Comparison of ENCODE assay signal across 20 mouse cellular contexts in genomic region chr17:47730633-47731575, GRCm38 (mm10). TPM values are rescaled to one million over a fixed set of nuclear protein-coding genes. Genes with fewer than 3 reads are reported as not detected.
DNase-seq lines count a peak whose midpoint lies in the region; ATAC-seq and TF ChIP-seq lines count a peak whose summit lies in the region.
"Had no signal": no experiment of that assay in that cellular context is flagged by ENCODE, and none has a peak within 500 bp of the region (broad histone marks: within the 10 kb centered on the region; RNA-seq: fewer than 3 reads in every experiment).

No protein-coding gene starts in this region.

- peak; percentile 47 for TF ChIP-seq CTCF in kidney, postnatal 0 days (IDR thresholded peaks at IDR 0.05; ENCODE audit: low read depth)
- no peak for TF ChIP-seq CTCF in kidney, adult 2 months (conservative IDR thresholded peaks at IDR 0.05; ENCODE audit: insufficient read depth, insufficient read length, low read depth, low read length)
- peak; percentile 69 for TF ChIP-seq CTCF in E14TG2a.4 (conservative IDR thresholded peaks at IDR 0.05; ENCODE audit: low read length)

- WGBS in kidney, postnatal 0 days: 44% methylated on average over 24 of the region's 24 CpGs
- WGBS in kidney, adult 2 months: 51% methylated on average over 24 of the region's 24 CpGs
- WGBS in lung, embryonic 16.5 days: 44% methylated on average over 24 of the region's 24 CpGs

- peak; percentile 27 for DNase-seq in embryo, embryonic 10.5 days (ENCODE audit: low spot score)
- no peak for DNase-seq in embryo, embryonic 11 days
- peak; percentile 61 for DNase-seq in kidney, postnatal 0 days (ENCODE audit: low spot score)
- no peak for DNase-seq in kidney, adult 2 months
- DNase-seq in adrenal gland, postnatal 4 days (ENCODE audit: low spot score in 2 of 2): no peak
- DNase-seq: cerebellum, adult 8-10 months; heart, postnatal 14 days; kidney, adult 11 months; right cerebral cortex, postnatal 14 days; thymus, postnatal 25 days had no signal

- no peak overlapping the region for H3K4me2 ChIP-seq in kidney, postnatal 0 days (ENCODE audit: low read length)
- H3K4me2 ChIP-seq in lung, embryonic 16.5 days (ENCODE audit: low read depth, low read length): no peak overlapping the region

- H3K27me3 ChIP-seq in kidney, postnatal 0 days (ENCODE audit: insufficient read depth, low read length): no peaks in the 10 kb centered on the region
- no peaks in the 10 kb centered on the region for H3K27me3 ChIP-seq in kidney, adult 2 months (replicated peaks; ENCODE audit: control insufficient read depth, insufficient read depth, low read length)
- peaks cover 28% of the 10 kb centered on the region for H3K27me3 ChIP-seq in E14TG2a.4 (ENCODE audit: insufficient read depth, low read length)
- H3K27me3 ChIP-seq in lung, embryonic 16.5 days (ENCODE audit: control insufficient read depth, insufficient read depth, low read depth, low read length): no peaks in the 10 kb centered on the region

- ATAC-seq in kidney, postnatal 0 days (replicated peaks; ENCODE audit: low FRiP score, low read depth): peak; percentile 60
- ATAC-seq in lung, embryonic 16.5 days (ENCODE audit: low read depth): peak; percentile 56; the same call in 1 of the 2 replicates
- no peak for ATAC-seq in frontal cortex, adult (ENCODE audit: low TSS enrichment)
- ATAC-seq: activated CD4-positive, CD25-positive, alpha-beta regulatory T cell, adult 4 months had no signal

- no peak for TF ChIP-seq POLR2A in kidney, adult 2 months (IDR thresholded peaks at IDR 0.05; ENCODE audit: low read depth, low read length)

- no peak overlapping the region for H3K27ac ChIP-seq in kidney, postnatal 0 days
- H3K27ac ChIP-seq in kidney, adult 2 months (ENCODE audit: insufficient read depth, low read depth, low read length): no peak overlapping the region
- no peak overlapping the region for H3K27ac ChIP-seq in lung, embryonic 16.5 days (ENCODE audit: low read length)
- H3K27ac ChIP-seq: left cerebral cortex, adult 2 months had no signal

- no peak overlapping the region for H3K4me3 ChIP-seq in kidney, postnatal 0 days (replicated peaks; ENCODE audit: low read depth, low read length)
- no peak overlapping the region for H3K4me3 ChIP-seq in kidney, adult 2 months (ENCODE audit: insufficient read depth, low read depth, low read length)
- peak overlapping the region; percentile 11; the same call in 1 of the 2 replicates for H3K4me3 ChIP-seq in E14TG2a.4 (replicated peaks; ENCODE audit: low read length)
- no peak overlapping the region for H3K4me3 ChIP-seq in lung, embryonic 16.5 days (ENCODE audit: low read length)
- H3K4me3 ChIP-seq: erythroblast, embryonic 14.5 days; left cerebral cortex, adult 2 months; megakaryocyte, embryonic 14.5 days; myocyte had no signal

- H3K36me3 ChIP-seq in kidney, postnatal 0 days (ENCODE audit: insufficient read depth, low read length): no peaks in the 10 kb centered on the region
- no peaks in the 10 kb centered on the region for H3K36me3 ChIP-seq in kidney, adult 2 months (ENCODE audit: control insufficient read depth, insufficient read depth, low read length)
- H3K36me3 ChIP-seq in E14TG2a.4 (ENCODE audit: insufficient read depth, low read length): no peaks in the 10 kb centered on the region
- no peaks in the 10 kb centered on the region for H3K36me3 ChIP-seq in lung, embryonic 16.5 days (ENCODE audit: control insufficient read depth, insufficient read depth, low read length)
- H3K36me3 ChIP-seq: G1E had no signal

- H3K9ac ChIP-seq in kidney, postnatal 0 days (ENCODE audit: low read depth, low read length): no peak overlapping the region
- H3K9ac ChIP-seq in lung, embryonic 16.5 days (ENCODE audit: low read length): no peak overlapping the region

- no peaks in the 10 kb centered on the region for H3K9me3 ChIP-seq in kidney, postnatal 0 days (replicated peaks; ENCODE audit: low read length)
- no peaks in the 10 kb centered on the region for H3K9me3 ChIP-seq in E14TG2a.4 (ENCODE audit: low read length)
- H3K9me3 ChIP-seq in lung, embryonic 16.5 days (ENCODE audit: control insufficient read depth, low read length): no peaks in the 10 kb centered on the region
- H3K9me3 ChIP-seq: G1E; megakaryocyte, embryonic 14.5 days had no signal

- no peaks in the 10 kb centered on the region for H3K4me1 ChIP-seq in kidney, postnatal 0 days (replicated peaks; ENCODE audit: insufficient read depth, low read length)
- no peaks in the 10 kb centered on the region for H3K4me1 ChIP-seq in kidney, adult 2 months (ENCODE audit: control insufficient read depth, insufficient read depth, low read length)
- peaks cover 80% of the 10 kb centered on the region for H3K4me1 ChIP-seq in E14TG2a.4 (replicated peaks; ENCODE audit: low read depth, low read length)
- H3K4me1 ChIP-seq in lung, embryonic 16.5 days (replicated peaks; ENCODE audit: control insufficient read depth, insufficient read depth, low read length): no peaks in the 10 kb centered on the region

RNA-seq across cellular contexts. Expression of gene Pgc, which starts 4.3 kb away (rescaled TPM):
- 0.08 and 0.09 TPM in 2 replicates for polyA plus RNA-seq in kidney, postnatal 0 days (2015; fragmentation: Nextera tagmentation; extraction: Ambion mirVana)
- 0.29 and 1.0 TPM in 2 replicates for polyA plus RNA-seq in kidney, adult 2 months (2012; rRNA removed)
- polyA plus RNA-seq in lung, embryonic 16.5 days (2015; fragmentation: Nextera tagmentation; extraction: Ambion mirVana): 22.5 and 26.8 TPM in 2 replicates
- total RNA-seq in adrenal gland, postnatal 4 days (2021): not detected
- total RNA-seq: G1E; gastrocnemius, postnatal 4 days; heart, postnatal 14 days; left cerebral cortex, adult 2 months had no signal
- polyA plus RNA-seq: activated CD4-positive, CD25-positive, alpha-beta regulatory T cell, adult 4 months; erythroblast, embryonic 14.5 days; G1E; myocyte had no signal

RNA-seq across cellular contexts. Expression of gene Tfeb, which starts 5.9 kb away (rescaled TPM):
- 23.0 and 23.1 TPM in 2 replicates for polyA plus RNA-seq in kidney, postnatal 0 days (2015; fragmentation: Nextera tagmentation; extraction: Ambion mirVana)
- 35.0 and 36.4 TPM in 2 replicates for polyA plus RNA-seq in kidney, adult 2 months (2012; rRNA removed)
- polyA plus RNA-seq in lung, embryonic 16.5 days (2015; fragmentation: Nextera tagmentation; extraction: Ambion mirVana): 13.1 and 13.7 TPM in 2 replicates
- total RNA-seq in adrenal gland, postnatal 4 days (2021): 10 to 100 TPM; 22.1 to 22.3 TPM

RNA-seq across cellular contexts. Expression of gene Prickle4, which starts 36.4 kb away (rescaled TPM):
- polyA plus RNA-seq in kidney, postnatal 0 days (2015; fragmentation: Nextera tagmentation; extraction: Ambion mirVana): 1.1 and 1.2 TPM in 2 replicates
- polyA plus RNA-seq in kidney, adult 2 months (2012; rRNA removed): 7.0 and 9.0 TPM in 2 replicates
- polyA plus RNA-seq in lung, embryonic 16.5 days (2015; fragmentation: Nextera tagmentation; extraction: Ambion mirVana): 0.69 and 0.88 TPM in 2 replicates
- 1 to 10 TPM; 1.4 to 2.6 TPM for total RNA-seq in adrenal gland, postnatal 4 days (2021)
- total RNA-seq: G1E had no signal
- polyA plus RNA-seq: activated CD4-positive, CD25-positive, alpha-beta regulatory T cell, adult 4 months had no signal

RNA-seq across cellular contexts. Expression of gene Gm21981, which starts 36.6 kb away (rescaled TPM):
- 0.25 and 0.36 TPM in 2 replicates for polyA plus RNA-seq in kidney, postnatal 0 days (2015; fragmentation: Nextera tagmentation; extraction: Ambion mirVana)
- 1.1 and 2.1 TPM in 2 replicates for polyA plus RNA-seq in kidney, adult 2 months (2012; rRNA removed)
- polyA plus RNA-seq in lung, embryonic 16.5 days (2015; fragmentation: Nextera tagmentation; extraction: Ambion mirVana): 0.26 and 0.41 TPM in 2 replicates
- total RNA-seq in adrenal gland, postnatal 4 days (2021): 1 to 10 TPM; 1.5 to 1.7 TPM
- polyA plus RNA-seq: activated CD4-positive, CD25-positive, alpha-beta regulatory T cell, adult 4 months; erythroblast, embryonic 14.5 days had no signal

RNA-seq across cellular contexts. Expression of gene Frs3, which starts 42.1 kb away (rescaled TPM):
- polyA plus RNA-seq in kidney, postnatal 0 days (2015; fragmentation: Nextera tagmentation; extraction: Ambion mirVana): 6.8 and 8.3 TPM in 2 replicates
- 28.9 and 39.5 TPM in 2 replicates for polyA plus RNA-seq in kidney, adult 2 months (2012; rRNA removed)
- polyA plus RNA-seq in lung, embryonic 16.5 days (2015; fragmentation: Nextera tagmentation; extraction: Ambion mirVana): 5.1 TPM in 2 replicates
- total RNA-seq in adrenal gland, postnatal 4 days (2021): 10 to 100 TPM in 1 of 2 experiments, 1 to 10 TPM in 1; 9.3 to 12.4 TPM
- polyA plus RNA-seq: activated CD4-positive, CD25-positive, alpha-beta regulatory T cell, adult 4 months had no signal

Comparison
In these comparisons a context has a peak if more than half of its experiments do, and no peak if none do; other contexts are left out.
1. DNase-seq: peak in embryo, embryonic 10.5 days (single experiment) and kidney, postnatal 0 days (single experiment); none in embryo, embryonic 11 days (single experiment), kidney, adult 2 months (single experiment) and adrenal gland, postnatal 4 days (0 of 2).
2. RNA of gene Pgc, which starts 4.3 kb away (polyA plus RNA-seq): 22.5 to 26.8 TPM in lung, embryonic 16.5 days; 0.29 to 1.0 TPM in kidney, adult 2 months and 0.08 to 0.09 TPM in kidney, postnatal 0 days; every median in the first group is over 10 times any median in the second.